In genomic region chr7:99902208-99902607, GRCm38 (mm10) we compare ENCODE assay signal across 28 mouse cellular contexts. TPM values are rescaled to one million over a fixed set of nuclear protein-coding genes. Genes with fewer than 3 reads are reported as not detected.
A peak's percentile ranks its signal among the peaks of the same experiment; 100 is the strongest.
DNase-seq lines count a peak whose midpoint lies in the region; ATAC-seq and TF ChIP-seq lines count a peak whose summit lies in the region.
"Had no signal": no experiment of that assay in that cellular context is flagged by ENCODE, and none has a peak within 500 bp of the region (broad histone marks: within the 10 kb centered on the region; RNA-seq: fewer than 3 reads in every experiment).

No protein-coding gene starts in this region.

- 57% methylated on average over 4 of the region's 4 CpGs for WGBS in kidney, embryonic 14.5 days

- intact Hi-C loops in gastrocnemius, adult 2 months (cut with DNase I) = no loop called here

- H3K9me3 ChIP-seq in kidney, embryonic 14.5 days (ENCODE audit: control insufficient read depth, low read length) = no peaks in the 10 kb centered on the region
- H3K9me3 ChIP-seq: embryonic facial prominence, embryonic 15.5 days; heart, embryonic 15.5 days; hindbrain, embryonic 10.5 days; limb, embryonic 10.5 days; midbrain, embryonic 12.5 days; neural tube, embryonic 13.5 days had no signal

- no peaks in the 10 kb centered on the region for H3K27me3 ChIP-seq in kidney, embryonic 14.5 days (ENCODE audit: control insufficient read depth, insufficient read depth, low read length)
- H3K27me3 ChIP-seq: CH12.LX; embryonic facial prominence, embryonic 15.5 days; heart, embryonic 15.5 days; midbrain, embryonic 12.5 days; neural tube, embryonic 13.5 days had no signal

- no peaks in the 10 kb centered on the region for H3K4me1 ChIP-seq in kidney, embryonic 14.5 days (ENCODE audit: control insufficient read depth, insufficient read depth, low read length)
- H3K4me1 ChIP-seq: limb, embryonic 10.5 days; midbrain, embryonic 12.5 days had no signal

- TF ChIP-seq CTCF in gastrocnemius, adult 2 months (IDR thresholded peaks at IDR 0.05) = no peak

- H3K4me2 ChIP-seq in kidney, embryonic 14.5 days (replicated peaks; ENCODE audit: low read depth, low read length) = no peak overlapping the region
- H3K4me2 ChIP-seq: embryonic facial prominence, embryonic 15.5 days; heart, embryonic 15.5 days; midbrain, embryonic 12.5 days; neural tube, embryonic 13.5 days had no signal

- no peaks in the 10 kb centered on the region for H3K36me3 ChIP-seq in kidney, embryonic 14.5 days (ENCODE audit: control insufficient read depth, insufficient read depth, low read length)
- H3K36me3 ChIP-seq: embryonic facial prominence, embryonic 15.5 days; heart, embryonic 15.5 days; hindbrain, embryonic 10.5 days; limb, embryonic 10.5 days; midbrain, embryonic 12.5 days; neural tube, embryonic 13.5 days had no signal

- no peak overlapping the region for H3K9ac ChIP-seq in kidney, embryonic 14.5 days (ENCODE audit: low read depth, low read length)
- H3K9ac ChIP-seq: embryonic facial prominence, embryonic 15.5 days; heart, embryonic 15.5 days; liver, postnatal 0 days; midbrain, embryonic 12.5 days; neural tube, embryonic 13.5 days had no signal

- DNase-seq in gastrocnemius, adult 2 months = no peak
- no peak for DNase-seq in gastrocnemius, postnatal 10 days
- peak; percentile 71 for DNase-seq in right cerebral cortex, adult 18-20 months
- no peak for DNase-seq in right cerebral cortex, postnatal 25 days
- peak; percentile 87 for DNase-seq in telencephalon, adult 2 months (ENCODE audit: low read depth, low spot score)
- DNase-seq in thymus, postnatal 36 days = peak; percentile 62 to 73
- no peak for DNase-seq in spleen, postnatal 10 days (ENCODE audit: low spot score in 2 of 2)
- DNase-seq: adrenal gland, postnatal 36 days; cerebellum, adult 18-20 months; cerebellum, postnatal 36 days; gastrocnemius, postnatal 14 days; heart, adult 2 months; liver, postnatal 0 days; lung, postnatal 10 days had no signal

- ATAC-seq in kidney, embryonic 14.5 days (ENCODE audit: low FRiP score, low TSS enrichment) = no peak
- ATAC-seq: forebrain, embryonic 16.5 days; intestine, postnatal 0 days; liver, postnatal 0 days had no signal

- H3K4me3 ChIP-seq in gastrocnemius, adult 2 months = no peak overlapping the region
- H3K4me3 ChIP-seq in kidney, embryonic 14.5 days (ENCODE audit: low read length) = no peak overlapping the region
- H3K4me3 ChIP-seq: embryonic facial prominence, embryonic 15.5 days; heart, adult 2 months; heart, embryonic 15.5 days; hindbrain, embryonic 10.5 days; layer of hippocampus, adult 2 months; limb, embryonic 10.5 days; midbrain, embryonic 12.5 days; neural tube, embryonic 13.5 days had no signal

- H3K27ac ChIP-seq in gastrocnemius, adult 2 months = peak overlapping the region; percentile 67
- no peak overlapping the region for H3K27ac ChIP-seq in kidney, embryonic 14.5 days (ENCODE audit: low read depth, low read length)
- H3K27ac ChIP-seq: embryonic facial prominence, embryonic 15.5 days; heart, adult 2 months; heart, embryonic 15.5 days; hindbrain, embryonic 10.5 days; hindbrain, postnatal 0 days; kidney, postnatal 0 days; layer of hippocampus, adult 2 months; limb, embryonic 10.5 days; midbrain, embryonic 12.5 days; neural tube, embryonic 13.5 days had no signal

RNA-seq across cellular contexts. Expression of gene Spcs2, which starts 38.9 kb away (rescaled TPM):
- 10 to 100 TPM; 76.7 to 79.4 TPM for total RNA-seq in gastrocnemius, adult 2 months (2021)
- 10 to 100 TPM; 55.7 to 62.1 TPM for total RNA-seq in gastrocnemius, postnatal 10 days (2021)
- 346 and 377 TPM in 2 replicates for polyA plus RNA-seq in kidney, embryonic 14.5 days (2014; fragmentation: Nextera tagmentation; extraction: Ambion mirVana)

RNA-seq across cellular contexts. Expression of gene Xrra1, which starts 43.3 kb away (rescaled TPM):
- under 1 TPM; 0.11 to 0.59 TPM for total RNA-seq in gastrocnemius, adult 2 months (2021)
- 1 to 10 TPM; 1.3 TPM for total RNA-seq in gastrocnemius, postnatal 10 days (2021)
- 0.43 and 0.47 TPM in 2 replicates for polyA plus RNA-seq in kidney, embryonic 14.5 days (2014; fragmentation: Nextera tagmentation; extraction: Ambion mirVana)
- total RNA-seq: liver, adult 2 months had no signal
- polyA plus RNA-seq: liver, adult 2 months had no signal

Comparison
In these comparisons a context has a peak if more than half of its experiments do, and no peak if none do; other contexts are left out.
1. DNase-seq: peak in right cerebral cortex, adult 18-20 months (single experiment), telencephalon, adult 2 months (single experiment) and thymus, postnatal 36 days (2 of 2); none in gastrocnemius, adult 2 months (single experiment), gastrocnemius, postnatal 10 days (single experiment), right cerebral cortex, postnatal 25 days (single experiment) and spleen, postnatal 10 days (0 of 2).